Mouse (Mus musculus) spleen, adult 18-20 months (tissue): ENCODE data around the gene Sdc3.

Source experiments
- DNase-seq, 2 experiments: peaks; one replicate each; pipeline ENCODE4 v3.0.0; 2022; ENCODE audit warnings: mixed read lengths in 2 of 2

Sdc3 gene

DNA sequence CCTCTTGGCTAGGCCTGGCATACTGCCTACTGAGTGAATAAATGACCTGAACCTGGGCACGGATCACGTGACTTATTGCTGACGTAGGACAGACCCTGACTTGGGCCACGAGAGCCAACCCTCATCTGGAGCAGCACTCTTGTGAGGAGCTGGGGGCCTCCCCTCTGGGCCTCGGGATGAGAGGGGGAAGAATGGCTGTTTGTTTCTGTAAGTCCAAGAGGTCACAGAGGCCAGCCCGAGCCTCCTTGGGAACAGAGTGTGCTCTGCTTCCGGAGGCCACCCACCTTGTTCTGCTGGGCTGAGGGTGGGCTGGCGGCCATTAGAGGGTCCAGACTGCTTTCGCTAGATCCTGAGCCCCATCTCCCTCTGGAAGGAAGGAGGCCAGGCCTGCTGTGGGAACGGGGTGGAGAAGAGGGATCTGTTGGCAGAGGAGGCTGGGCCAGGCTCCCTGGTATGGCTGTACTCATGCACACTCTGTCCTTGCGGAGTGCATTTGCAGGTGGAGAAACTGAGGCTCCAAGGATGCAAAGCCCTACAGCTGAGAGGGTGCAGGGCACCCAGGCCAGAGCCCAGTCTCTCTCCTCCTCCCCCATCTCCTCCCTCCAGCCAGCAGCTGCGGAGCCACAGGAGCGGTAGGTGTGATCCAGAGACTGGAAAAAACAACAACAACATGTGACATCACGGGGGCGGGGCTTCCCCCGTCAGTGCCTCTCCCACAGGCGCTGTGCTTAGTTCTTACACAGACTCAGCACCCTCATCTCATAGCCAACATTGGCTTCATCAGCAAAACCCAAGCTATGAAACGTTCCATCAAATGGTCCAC, 36.7 kb downstream of the Sdc3 start:
- DNase-seq: no peak

GRCm38 (mm10) chr4:130834122-130834521, 41.8 kb downstream of the Sdc3 start:
- DNase-seq: no peak

- DNase-seq: no peak
These were observed 43.2 kb downstream of the Sdc3 start for GRCm38 (mm10) chr4:130835550-130835949.

- DNase-seq: no peak
These were observed 44.1 kb downstream of the Sdc3 start for GRCm38 (mm10) chr4:130836281-130837061.

DNA sequence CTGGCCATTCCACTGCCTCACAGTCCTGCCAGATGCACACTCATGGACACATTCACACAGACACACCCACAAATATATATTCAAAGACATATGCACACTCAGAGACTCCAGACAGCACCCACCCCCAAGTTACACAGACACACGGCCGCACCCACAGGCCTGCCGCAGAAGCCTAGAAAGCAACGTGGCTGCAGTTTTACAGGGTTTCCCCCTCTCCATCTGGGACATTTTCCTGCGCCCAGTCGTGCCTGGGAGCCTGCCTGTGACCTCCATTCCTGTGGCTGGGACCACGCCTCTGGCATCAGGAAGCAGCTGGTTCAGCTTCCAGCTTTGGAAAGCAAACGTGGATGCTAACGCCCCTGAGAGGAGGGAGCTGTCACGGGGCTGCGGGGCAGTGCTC, 46.2 kb downstream of the Sdc3 start:
- DNase-seq: no peak

GRCm38 (mm10) chr4:130841107-130841840, 48.9 kb downstream of the Sdc3 start:
- no peak for DNase-seq

DNA sequence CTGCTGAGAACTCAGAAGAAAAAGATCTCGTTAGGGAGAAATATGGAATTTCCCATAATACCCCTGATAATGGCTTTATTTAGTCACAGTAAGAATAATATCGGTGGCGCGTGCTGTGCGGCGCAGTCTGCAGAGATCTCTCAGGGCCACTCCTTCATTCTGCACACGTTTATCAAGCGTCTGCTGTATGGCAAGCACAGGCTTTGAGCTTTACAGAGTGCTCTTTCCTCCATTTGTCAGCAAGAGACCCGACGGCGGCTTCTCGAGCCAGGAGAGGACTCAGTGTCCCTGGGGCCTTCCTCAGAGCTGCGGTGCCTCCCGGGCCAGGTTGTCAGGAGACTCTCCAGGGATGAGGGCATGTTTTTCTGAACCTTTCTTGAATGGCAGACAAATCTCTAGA, 56.5 kb downstream of the Sdc3 start:
- DNase-seq: no peak

DNA sequence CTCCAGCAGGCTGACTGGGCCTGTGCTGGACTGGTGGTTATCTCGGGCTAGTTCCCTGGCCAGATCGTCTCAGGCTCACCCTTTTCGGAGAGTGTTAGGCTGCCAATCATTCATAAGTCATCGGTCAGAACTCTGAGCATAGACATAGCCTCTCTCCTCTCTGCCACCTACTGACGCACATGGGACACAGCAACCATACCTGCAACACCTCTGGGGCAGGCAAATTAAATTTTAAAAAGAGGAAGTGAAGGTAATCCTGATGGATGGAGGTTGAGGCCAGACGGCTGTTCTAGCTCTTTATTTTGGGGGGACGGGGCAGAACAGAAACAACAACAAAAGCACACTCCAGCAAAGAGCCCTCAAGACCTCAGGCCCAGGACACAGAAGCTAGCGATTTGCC, 65.3 kb downstream of the Sdc3 start:
- DNase-seq: no peak

DNA sequence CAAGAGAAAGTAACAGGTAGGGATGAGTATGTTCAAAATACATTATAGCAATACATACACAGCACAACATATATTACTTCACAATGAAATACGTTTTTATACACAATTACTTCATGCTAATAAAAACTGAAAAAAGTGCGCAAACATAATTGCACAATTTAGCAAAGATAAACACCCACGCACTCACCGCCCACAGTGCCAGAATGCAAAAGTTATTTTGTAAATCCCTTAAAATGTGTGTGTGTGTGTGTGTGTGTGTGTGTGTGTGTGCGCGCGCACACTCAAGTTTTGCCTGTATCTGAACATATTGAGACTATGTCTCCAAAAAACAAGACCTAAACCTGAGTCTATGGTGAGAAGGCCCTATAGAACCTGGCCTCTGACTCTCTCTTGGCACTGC, 66.5 kb downstream of the Sdc3 start:
- no peak for DNase-seq

DNA sequence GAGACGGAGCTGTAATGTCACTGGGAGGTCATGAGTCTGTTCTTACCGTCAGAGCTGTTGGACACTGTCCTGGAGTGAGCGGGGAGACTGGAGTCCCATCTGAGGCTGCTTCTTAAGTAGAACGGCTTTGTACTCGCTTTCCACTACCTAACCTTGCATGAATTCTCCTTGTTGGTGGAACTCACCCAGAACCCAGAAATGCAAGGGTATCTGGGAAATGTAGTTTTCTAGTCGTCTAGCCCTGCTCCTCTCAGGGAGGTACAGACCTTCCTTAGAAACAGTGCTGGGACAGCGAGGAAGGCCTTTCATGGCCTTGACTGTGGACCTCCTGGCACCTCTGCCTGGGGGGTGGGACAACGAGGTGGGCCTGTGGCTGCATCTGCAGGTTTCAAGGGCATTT, 67.1 kb downstream of the Sdc3 start:
- no peak for DNase-seq

- no peak for DNase-seq
These were observed 68.7 kb downstream of the Sdc3 start for GRCm38 (mm10) chr4:130860902-130861652.

DNA sequence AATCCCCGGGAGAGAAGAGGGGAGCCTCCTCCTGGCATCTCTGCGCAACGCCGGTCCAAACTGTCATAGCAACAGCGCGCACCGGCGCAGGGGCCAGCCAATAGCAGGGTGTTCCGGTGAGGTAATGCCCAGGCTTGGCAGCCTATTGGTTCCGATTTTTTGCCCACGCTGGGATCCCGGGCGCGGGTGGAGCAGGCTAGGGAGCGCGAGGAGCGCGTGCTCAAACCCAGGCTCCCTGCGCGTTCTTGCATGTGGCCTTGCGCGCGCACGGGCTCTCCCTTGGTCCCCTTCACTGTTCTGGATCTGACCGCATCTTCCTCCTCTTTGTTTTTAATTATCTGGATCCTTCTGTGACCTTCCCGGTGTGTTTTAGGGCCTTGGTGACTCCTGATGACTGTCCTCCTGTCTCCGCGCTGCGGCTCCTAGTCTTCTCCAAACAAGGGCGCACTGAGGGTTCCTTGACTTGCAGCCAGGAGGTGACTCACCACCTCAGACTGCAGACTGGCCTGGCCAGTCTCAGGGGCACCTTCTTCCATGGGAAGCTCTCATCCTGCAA, 69.4 kb downstream of the Sdc3 start:
- DNase-seq: no peak

- no peak for DNase-seq
These were observed 70.2 kb downstream of the Sdc3 start for GRCm38 (mm10) chr4:130862538-130862937.

GRCm38 (mm10) chr4:130865460-130865859, 73.1 kb downstream of the Sdc3 start:
- DNase-seq: no peak

DNA sequence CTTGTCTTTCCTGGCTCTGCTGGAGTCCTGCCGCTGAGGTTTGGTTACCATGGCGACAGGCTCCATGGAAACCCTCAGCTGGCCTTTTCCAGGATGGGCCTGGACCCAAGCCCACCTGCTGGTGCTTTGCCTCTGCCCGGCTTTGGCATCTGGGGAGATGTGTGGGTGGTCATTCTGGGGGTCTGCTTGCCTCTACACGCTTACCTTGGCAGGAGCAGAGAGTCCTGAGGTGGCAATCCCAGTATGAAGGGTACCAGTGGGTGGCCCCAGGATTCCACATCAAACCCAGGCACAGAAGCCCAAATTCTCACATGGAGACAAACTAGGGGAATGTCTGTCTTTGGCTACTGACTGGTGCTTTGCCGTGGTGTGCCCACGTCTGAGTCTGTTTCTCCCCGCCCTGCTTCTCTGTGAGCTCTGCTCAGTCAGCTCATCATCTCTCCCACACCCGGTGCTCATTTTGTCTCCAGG, 73.6 kb downstream of the Sdc3 start:
- DNase-seq: no peak

DNA sequence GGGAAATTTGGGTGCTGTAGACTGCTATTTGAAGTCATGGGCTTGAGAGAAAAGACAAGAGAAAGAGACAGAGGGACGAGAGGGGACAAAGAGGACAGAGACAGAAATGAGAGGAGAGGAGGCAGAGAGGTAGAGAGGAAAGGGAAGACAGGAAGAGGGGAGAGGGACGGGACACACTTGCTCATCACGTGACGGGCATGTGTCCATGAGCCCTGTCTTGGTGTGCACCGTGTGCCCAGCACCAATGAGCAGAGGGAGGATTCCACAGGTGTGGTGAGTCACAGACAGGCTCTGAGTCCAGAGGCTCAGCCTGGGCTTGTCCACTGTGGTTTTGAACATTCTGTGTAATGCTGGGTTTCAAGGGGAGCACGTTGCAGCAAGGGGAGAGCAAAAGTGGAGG, 75.6 kb downstream of the Sdc3 start:
- no peak for DNase-seq

DNA sequence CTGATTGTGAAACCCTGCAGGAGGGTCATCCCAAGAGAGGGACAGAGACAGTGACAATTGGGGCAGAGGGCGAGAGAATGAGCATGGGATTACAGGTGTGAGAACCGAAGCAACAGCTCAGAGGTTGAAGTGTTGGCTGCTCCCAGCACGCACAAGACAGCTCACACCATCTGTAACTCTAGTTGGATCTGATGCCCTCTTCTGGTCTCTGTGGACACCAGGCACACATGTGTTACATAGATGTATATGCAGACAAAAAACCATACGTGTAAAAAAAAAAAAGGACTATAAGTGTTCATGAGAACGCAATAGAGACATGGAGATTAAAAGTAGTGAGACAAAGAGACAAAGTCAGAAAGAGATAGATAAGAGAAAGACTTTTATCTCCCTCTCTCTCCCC, 76.5 kb downstream of the Sdc3 start:
- DNase-seq: no peak

GRCm38 (mm10) chr4:130872414-130872813, 80.1 kb downstream of the Sdc3 start:
- DNase-seq: no peak

- DNase-seq: no peak
These were observed 81.1 kb downstream of the Sdc3 start for GRCm38 (mm10) chr4:130873440-130873839.

DNA sequence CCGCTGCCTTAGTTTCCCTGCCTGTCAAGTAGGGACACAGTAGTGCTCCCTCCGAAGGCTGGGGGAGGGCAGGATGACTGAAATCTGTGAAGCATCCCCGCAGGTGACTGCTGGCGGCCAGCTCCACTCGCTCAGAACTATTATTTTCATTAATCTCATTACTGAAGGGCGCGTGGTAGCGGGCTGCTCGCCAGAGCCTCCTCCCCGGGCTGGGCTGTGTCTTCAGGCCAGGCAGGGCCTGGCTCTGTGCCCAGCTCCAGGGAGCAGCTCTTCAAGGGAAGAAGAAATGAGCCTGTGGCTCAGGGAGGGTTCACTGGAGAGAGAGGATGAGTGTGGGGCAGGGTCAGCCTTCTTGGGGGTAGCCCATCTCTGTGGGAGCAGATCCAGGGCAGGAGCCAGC, 82.3 kb downstream of the Sdc3 start:
- DNase-seq: no peak
